Mouse (Mus musculus) heart, adult 2 months (tissue): ENCODE measurements around the gene Aldh3b2. TPM values are rescaled to one million over a fixed set of nuclear protein-coding genes. Genes with fewer than 3 reads are reported as not detected.
"Not testable (repeated sequence)": the region's sequence is repeated elsewhere in the genome, so short reads cannot be mapped to it uniquely, and the experiment has no call there.

Source experiments
- DNase-seq, 2 experiments: peaks; one replicate each; pipeline ENCODE4 v3.0.0; 2021
- H3K27ac ChIP-seq: fragments of 200-600 bp; 2 replicates; pipeline ENCODE4 v1.8.1; 2022
- H3K27me3 ChIP-seq: fragments of 200-500 bp; 2 replicates; pipeline ENCODE4 v1.6.1; 2012; ENCODE audit warnings: mild to moderate bottlenecking, low read length, inconsistent platforms, mixed read lengths; ENCODE audit not compliant: control insufficient read depth, insufficient read depth
- H3K36me3 ChIP-seq: fragments of 200-500 bp; 2 replicates; pipeline ENCODE4 v1.6.1; 2012; ENCODE audit warnings: low read length, inconsistent platforms; ENCODE audit not compliant: control insufficient read depth, insufficient read depth
- H3K4me1 ChIP-seq: fragments of 200-500 bp; 2 replicates; pipeline ENCODE4 v1.6.1; 2011; ENCODE audit warnings: low read length; ENCODE audit not compliant: control insufficient read depth, insufficient read depth
- H3K4me3 ChIP-seq: fragments of 200-600 bp; 2 replicates; pipeline ENCODE4 v1.8.1; 2022
- H3K79me2 ChIP-seq: fragments of 200-500 bp; replicated peaks from 2 replicates; pipeline ENCODE4 v1.6.1; 2012; ENCODE audit warnings: mild to moderate bottlenecking, inconsistent platforms, low read length, moderate library complexity, mixed read lengths; ENCODE audit not compliant: control insufficient read depth, insufficient read depth
- H3K9ac ChIP-seq: fragments of 200-500 bp; 2 replicates; pipeline ENCODE4 v1.6.1; 2012; ENCODE audit warnings: low read depth, mild to moderate bottlenecking, control low read depth, inconsistent platforms, low read length, mixed read lengths
- CTCF ChIP-seq: fragments of 200-600 bp; IDR thresholded peaks from 2 replicates; pipeline ENCODE4 v1.8.1; 2022; ENCODE audit warnings: antibody characterized with exemption, mild to moderate bottlenecking, moderate library complexity
- EP300 ChIP-seq: fragments of 200-500 bp; IDR thresholded peaks from 2 replicates; pipeline ENCODE4 v1.6.1; 2011; ENCODE audit warnings: low read depth, low read length, control low read depth; ENCODE audit not compliant: insufficient read depth
- POLR2A ChIP-seq: fragments of 200-500 bp; IDR thresholded peaks from 2 replicates; pipeline ENCODE4 v1.6.1; 2011; ENCODE audit warnings: mild to moderate bottlenecking, low read depth, low read length, control low read depth; ENCODE audit not compliant: insufficient read depth
- WGBS: fragments of 180-500 bp; shearing (Covaris S2); methylation state at CpG from one replicate; pipeline ENCODE4 v1.1.7; 2018; 5-methylcytosine and 5-hydroxymethylcytosine counted together
- intact Hi-C: fragments of 180-260 bp; cut with DNase I; formaldehyde crosslinking; loops from one replicate; pipeline ENCODE4 v1.15.1; 2025
- polyA plus RNA-seq: library from polyadenylated mRNA; depleted of rRNA; stranded (reverse); fragments of >200 nt; gene quantifications from 2 replicates; pipeline ENCODE4 v1.2.3, GENCODE M21; 2012
- total RNA-seq, 2 experiments: library from RNA; stranded (reverse); gene quantifications; 2 replicates each; pipeline ENCODE4 v1.2.3; 2021

Gene Aldh3b2
- total and polyA plus RNA-seq, 3 experiments, result 0.18 to 1.6 (median 0.26) TPM

DNA sequence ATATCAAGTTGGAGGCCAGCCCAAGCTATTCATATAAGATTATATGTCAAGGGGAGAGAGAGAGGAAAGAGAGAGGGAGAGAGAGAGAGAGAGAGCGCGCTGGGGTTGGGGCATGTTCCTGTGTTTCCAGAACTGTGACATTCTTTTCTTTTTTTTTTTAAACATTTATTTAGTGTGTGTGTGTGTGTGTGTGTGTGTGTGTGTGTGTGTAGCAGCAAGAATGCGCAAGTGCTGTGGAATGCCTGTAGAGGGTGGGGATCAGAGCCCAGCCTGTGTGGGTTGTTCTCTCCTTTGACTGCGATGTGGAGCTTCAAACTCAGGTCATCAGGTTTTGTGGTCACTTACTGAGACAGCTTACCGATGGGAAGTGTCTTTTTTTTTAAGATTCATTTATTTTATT is 11.9 kb upstream of the Aldh3b2 start:
- TF ChIP-seq POLR2A (no peak), CTCF (no peak), EP300 (no peak)
- Histone ChIP-seq H3K9ac (no peak overlapping the region), H3K4me1 (no peaks in the 10 kb centered on the region), H3K27ac (no peak overlapping the region), H3K4me3 (no peak overlapping the region), H3K27me3 (no peaks in the 10 kb centered on the region), H3K79me2 (no peaks in the 10 kb centered on the region), H3K36me3 (no peaks in the 10 kb centered on the region)
- WGBS, result 78% methylated on average over 5 of the region's 5 CpGs
- intact Hi-C loops, result no loop called here
- DNase-seq, result no peak

- intact Hi-C loops, result not testable (repeated sequence)
- WGBS, result 72% methylated on average over 6 of the region's 6 CpGs
These were observed 10.3 kb upstream of the Aldh3b2 start for GRCm38 (mm10) chr19:3961805-3962204.

GRCm38 (mm10) chr19:3962469-3962868 is 9.7 kb upstream of the Aldh3b2 start:
- Histone ChIP-seq H3K36me3 (no peaks in the 10 kb centered on the region), H3K4me3 (no peak overlapping the region), H3K27me3 (no peaks in the 10 kb centered on the region), H3K27ac (no peak overlapping the region), H3K4me1 (no peaks in the 10 kb centered on the region), H3K79me2 (no peaks in the 10 kb centered on the region), H3K9ac (no peak overlapping the region)
- WGBS, result 19% methylated on average over 2 of the region's 2 CpGs
- TF ChIP-seq CTCF (peak; percentile 41), POLR2A (no peak)
- intact Hi-C loops, result no loop called here
- no peak for DNase-seq

More at GRCm38 (mm10) chr19:3961805-3962204, 10.3 kb upstream of the Aldh3b2 start:
- not testable (repeated sequence) for H3K36me3 ChIP-seq, H3K27me3 ChIP-seq, H3K4me3 ChIP-seq, H3K79me2 ChIP-seq, H3K27ac ChIP-seq, DNase-seq, H3K4me1 ChIP-seq, H3K9ac ChIP-seq

GRCm38 (mm10) chr19:3964030-3964429 is 8.1 kb upstream of the Aldh3b2 start:
- no peaks in the 10 kb centered on the region for H3K4me1 ChIP-seq
- no peaks in the 10 kb centered on the region for H3K36me3 ChIP-seq
- no peaks in the 10 kb centered on the region for H3K27me3 ChIP-seq
- H3K27ac ChIP-seq, result no peak overlapping the region
- no peaks in the 10 kb centered on the region for H3K79me2 ChIP-seq
- TF ChIP-seq CTCF (no peak), EP300 (no peak), POLR2A (no peak)
- 61% methylated on average over 4 of the region's 4 CpGs for WGBS
- no peak overlapping the region for H3K9ac ChIP-seq
- intact Hi-C loops, result no loop called here
- no peak overlapping the region for H3K4me3 ChIP-seq
- no peak for DNase-seq

DNA sequence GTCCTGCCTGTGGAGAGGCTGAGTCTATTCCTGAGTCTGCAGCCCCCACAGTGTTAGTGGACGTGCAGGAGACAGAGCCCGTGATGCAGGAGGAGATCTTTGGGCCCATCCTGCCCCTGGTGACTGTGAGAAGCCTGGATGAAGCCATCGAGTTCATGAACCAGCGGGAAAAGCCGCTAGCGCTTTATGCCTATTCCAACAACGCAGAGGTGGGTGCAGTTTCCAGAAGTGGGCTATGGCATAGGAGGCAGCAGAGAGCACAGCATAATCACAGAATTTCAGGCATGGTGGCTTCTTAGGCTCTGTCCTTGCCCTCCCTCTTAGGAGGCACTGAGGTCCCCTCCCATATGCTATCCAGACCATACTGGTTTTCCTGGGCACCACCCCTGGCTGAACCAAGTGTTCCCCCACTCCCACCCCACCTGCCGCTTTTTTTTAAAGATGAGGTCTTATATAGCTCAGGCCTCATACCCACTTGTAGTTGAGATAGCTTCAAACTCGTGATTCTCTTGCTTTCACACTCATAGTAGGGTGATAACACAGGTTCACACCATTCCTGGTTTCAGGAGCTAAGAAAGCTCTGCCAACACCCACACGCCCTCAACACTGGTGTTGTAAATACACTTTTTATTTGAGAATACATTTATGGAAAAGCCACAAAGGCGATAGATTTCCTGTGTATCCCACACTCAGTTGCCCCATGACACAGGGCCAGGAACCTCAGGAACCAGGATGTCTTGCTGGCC is 5.6 kb upstream of the Aldh3b2 start:
- 70% methylated on average over 11 of the region's 11 CpGs for WGBS
- Histone ChIP-seq H3K36me3 (no peaks in the 10 kb centered on the region), H3K9ac (no peak overlapping the region), H3K27me3 (no peaks in the 10 kb centered on the region), H3K4me3 (no peak overlapping the region), H3K4me1 (no peaks in the 10 kb centered on the region), H3K79me2 (no peaks in the 10 kb centered on the region), H3K27ac (no peak overlapping the region)
- DNase-seq, result no peak
- TF ChIP-seq CTCF (peak; percentile 11; the same call in 1 of the 2 replicates), EP300 (no peak)
- intact Hi-C loops, result no loop called here

GRCm38 (mm10) chr19:3967258-3967657 is 4.9 kb upstream of the Aldh3b2 start:
- no peak for TF ChIP-seq CTCF
- TF ChIP-seq EP300, result no peak
- no peak for TF ChIP-seq POLR2A
- H3K4me1 ChIP-seq, result no peaks in the 10 kb centered on the region

GRCm38 (mm10) chr19:3974608-3975007 is 2.5 kb downstream of the Aldh3b2 start:
- DNase-seq, H3K36me3 ChIP-seq, H3K79me2 ChIP-seq, H3K4me1 ChIP-seq, H3K9ac ChIP-seq, H3K4me3 ChIP-seq, H3K27me3 ChIP-seq, intact Hi-C loops, H3K27ac ChIP-seq: not testable (repeated sequence)
- WGBS, result 81% methylated on average over 6 of the region's 6 CpGs

More at GRCm38 (mm10) chr19:3967258-3967657, 4.9 kb upstream of the Aldh3b2 start:
- 43% methylated on average over 3 of the region's 3 CpGs for WGBS
- no peak for DNase-seq
- intact Hi-C loops, result no loop called here
- H3K36me3 ChIP-seq, result no peaks in the 10 kb centered on the region
- H3K27me3 ChIP-seq, result no peaks in the 10 kb centered on the region
- no peaks in the 10 kb centered on the region for H3K79me2 ChIP-seq
- H3K27ac ChIP-seq, result no peak overlapping the region
- no peak overlapping the region for H3K9ac ChIP-seq
- no peak overlapping the region for H3K4me3 ChIP-seq
